Mouse (Mus musculus): ENCODE measurements around the gene Ccdc151.
A peak's percentile ranks its signal among the peaks of the same experiment; 100 is the strongest.

Ccdc151 gene

GRCm38 (mm10) chr9:22002194-22003162, at the start of gene Ccdc151, which contains the start of gene Prkcsh:
Gene Ccdc151 (minus strand): TSS chr9:22002634.
Gene Prkcsh (plus strand): TSS chr9:22002806.
- peak; percentile 99 for DNase-seq (ENCODE audit: extremely low read depth, insufficient read length, low spot score)

- no peak for DNase-seq (ENCODE audit: extremely low read depth, insufficient read length, low spot score)
Measured at GRCm38 (mm10) chr9:22051958-22052254, 49.5 kb upstream of the Ccdc151 start, which contains the start of gene Elavl3. Gene Elavl3 (minus strand): TSS chr9:22052023.

GRCm38 (mm10) chr9:22051161-22051957, 48.9 kb upstream of the Ccdc151 start:
- DNase-seq (ENCODE audit: extremely low read depth, insufficient read length, low spot score) = no peak

GRCm38 (mm10) chr9:22050351-22050889, 48.0 kb upstream of the Ccdc151 start:
- DNase-seq (ENCODE audit: extremely low read depth, insufficient read length, low spot score) = no peak

- DNase-seq (ENCODE audit: extremely low read depth, insufficient read length, low spot score) = no peak
Measured at GRCm38 (mm10) chr9:22049721-22050270, 47.4 kb upstream of the Ccdc151 start.

- no peak for DNase-seq (ENCODE audit: extremely low read depth, insufficient read length, low spot score)
Measured at GRCm38 (mm10) chr9:22049315-22049714, 46.9 kb upstream of the Ccdc151 start.

GRCm38 (mm10) chr9:22047329-22047728, 44.9 kb upstream of the Ccdc151 start:
- DNase-seq (ENCODE audit: extremely low read depth, insufficient read length, low spot score) = no peak

- DNase-seq (ENCODE audit: extremely low read depth, insufficient read length, low spot score) = no peak
Measured at GRCm38 (mm10) chr9:22041832-22042231, 39.4 kb upstream of the Ccdc151 start.

GRCm38 (mm10) chr9:22037826-22038225, 35.4 kb upstream of the Ccdc151 start:
- no peak for DNase-seq (ENCODE audit: extremely low read depth, insufficient read length, low spot score)

- DNase-seq (ENCODE audit: extremely low read depth, insufficient read length, low spot score) = no peak
Measured at GRCm38 (mm10) chr9:22035300-22036044, 33.0 kb upstream of the Ccdc151 start.

GRCm38 (mm10) chr9:22030386-22030785, 28.0 kb upstream of the Ccdc151 start:
- no peak for DNase-seq (ENCODE audit: extremely low read depth, insufficient read length, low spot score)

- DNase-seq (ENCODE audit: extremely low read depth, insufficient read length, low spot score) = no peak
Measured at GRCm38 (mm10) chr9:22028467-22028866, 26.0 kb upstream of the Ccdc151 start.

- no peak for DNase-seq (ENCODE audit: extremely low read depth, insufficient read length, low spot score)
Measured at GRCm38 (mm10) chr9:22024592-22024991, 22.2 kb upstream of the Ccdc151 start.

- no peak for DNase-seq (ENCODE audit: extremely low read depth, insufficient read length, low spot score)
Measured at GRCm38 (mm10) chr9:22017208-22017825, 14.9 kb upstream of the Ccdc151 start.

GRCm38 (mm10) chr9:22016245-22016644, 13.8 kb upstream of the Ccdc151 start:
- DNase-seq (ENCODE audit: extremely low read depth, insufficient read length, low spot score) = no peak

GRCm38 (mm10) chr9:22012731-22013130, 10.3 kb upstream of the Ccdc151 start:
- no peak for DNase-seq (ENCODE audit: extremely low read depth, insufficient read length, low spot score)

- DNase-seq (ENCODE audit: extremely low read depth, insufficient read length, low spot score) = no peak
Measured at GRCm38 (mm10) chr9:22011055-22011454, 8.6 kb upstream of the Ccdc151 start.

GRCm38 (mm10) chr9:22004546-22004945, 2.1 kb upstream of the Ccdc151 start:
- no peak for DNase-seq (ENCODE audit: extremely low read depth, insufficient read length, low spot score)

GRCm38 (mm10) chr9:22003163-22003554, 725 bp upstream of the Ccdc151 start:
- DNase-seq (ENCODE audit: extremely low read depth, insufficient read length, low spot score) = no peak

GRCm38 (mm10) chr9:22001633-22002032, 801 bp downstream of the Ccdc151 start:
- no peak for DNase-seq (ENCODE audit: extremely low read depth, insufficient read length, low spot score)

Measured in 3134 (cell line).